Mouse (Mus musculus): ENCODE measurements around the gene Asna1. TPM values are rescaled to one million over a fixed set of nuclear protein-coding genes. Genes with fewer than 3 reads are reported as not detected.

The Asna1 gene
- polyA plus RNA-seq, 1 experiment from 2014 or later = 113 TPM

GRCm38 (mm10) chr8:85033867-85034266 is 8.8 kb upstream of the Asna1 start:
- Histone ChIP-seq H3K9ac (no peak overlapping the region), H3K27ac (replicated peaks) (no peak overlapping the region), H3K9me3 (no peaks in the 10 kb centered on the region), H3K27me3 (replicated peaks) (no peaks in the 10 kb centered on the region), H3K36me3 (peaks cover 52% of the 10 kb centered on the region), H3K4me1 (peaks cover 38% of the 10 kb centered on the region), H3K4me3 (no peak overlapping the region), H3K4me2 (peak overlapping the region; percentile 96; the same call in 1 of the 2 replicates)
- 55% methylated on average over 1 of the region's 1 CpGs for WGBS
- ATAC-seq (ENCODE audit: extremely low read depth, insufficient number of reproducible peaks, low FRiP score, low TSS enrichment) = no peak

- Histone ChIP-seq H3K9ac (no peak overlapping the region), H3K36me3 (peaks cover 52% of the 10 kb centered on the region), H3K9me3 (no peaks in the 10 kb centered on the region), H3K27me3 (replicated peaks) (no peaks in the 10 kb centered on the region), H3K4me2 (no peak overlapping the region), H3K27ac (replicated peaks) (no peak overlapping the region), H3K4me3 (no peak overlapping the region), H3K4me1 (peaks cover 41% of the 10 kb centered on the region)
- WGBS = 76% methylated on average over 4 of the region's 4 CpGs
- ATAC-seq (ENCODE audit: extremely low read depth, insufficient number of reproducible peaks, low FRiP score, low TSS enrichment) = no peak
Observed at GRCm38 (mm10) chr8:85032622-85033311, 7.7 kb upstream of the Asna1 start.

- peaks cover 39% of the 10 kb centered on the region for H3K4me1 ChIP-seq
- H3K9me3 ChIP-seq = no peaks in the 10 kb centered on the region
- H3K9ac ChIP-seq = peak overlapping the region; percentile 99; the same call in 1 of the 2 replicates
- H3K36me3 ChIP-seq = peaks cover 52% of the 10 kb centered on the region
- 88% methylated on average over 14 of the region's 14 CpGs for WGBS
- no peak overlapping the region for H3K27ac ChIP-seq (replicated peaks)
- no peak for ATAC-seq (ENCODE audit: extremely low read depth, insufficient number of reproducible peaks, low FRiP score, low TSS enrichment)
- peak overlapping the region; percentile 91 for H3K4me2 ChIP-seq
- no peaks in the 10 kb centered on the region for H3K27me3 ChIP-seq (replicated peaks)
- peak overlapping the region; percentile 85 for H3K4me3 ChIP-seq
Observed at GRCm38 (mm10) chr8:85029271-85029670, 4.2 kb upstream of the Asna1 start.

- H3K36me3 ChIP-seq = peaks cover 52% of the 10 kb centered on the region
- H3K27ac ChIP-seq (replicated peaks) = no peak overlapping the region
- H3K9me3 ChIP-seq = no peaks in the 10 kb centered on the region
- peaks cover 41% of the 10 kb centered on the region for H3K4me1 ChIP-seq
- no peak for ATAC-seq (ENCODE audit: extremely low read depth, insufficient number of reproducible peaks, low FRiP score, low TSS enrichment)
- H3K4me3 ChIP-seq = peak overlapping the region; percentile 85
- H3K27me3 ChIP-seq (replicated peaks) = no peaks in the 10 kb centered on the region
- H3K9ac ChIP-seq = peak overlapping the region; percentile 99
- 17% methylated on average over 2 of the region's 2 CpGs for WGBS
- peak overlapping the region; percentile 91 for H3K4me2 ChIP-seq
Observed at GRCm38 (mm10) chr8:85027922-85028321, 2.8 kb upstream of the Asna1 start.

- Histone ChIP-seq H3K36me3 (peaks cover 52% of the 10 kb centered on the region), H3K4me3 (peak overlapping the region; percentile 85), H3K9me3 (no peaks in the 10 kb centered on the region), H3K4me1 (peaks cover 41% of the 10 kb centered on the region), H3K27me3 (replicated peaks) (no peaks in the 10 kb centered on the region), H3K27ac (replicated peaks) (peak overlapping the region; percentile 88), H3K4me2 (peak overlapping the region; percentile 91), H3K9ac (peak overlapping the region; percentile 99)
- ATAC-seq (ENCODE audit: extremely low read depth, insufficient number of reproducible peaks, low FRiP score, low TSS enrichment) = no peak
- under 1% methylated on average over 13 of the region's 13 CpGs for WGBS
Observed at GRCm38 (mm10) chr8:85027516-85027855, 2.4 kb upstream of the Asna1 start.

GRCm38 (mm10) chr8:85026670-85027515 is 1.8 kb upstream of the Asna1 start, which contains the start of gene Trir:
Gene Trir (plus strand): TSS chr8:85026823.
- H3K27me3 ChIP-seq (replicated peaks) = no peaks in the 10 kb centered on the region
- peak within 1 kb of the TSS; percentile 91 for H3K4me2 ChIP-seq
- peak within 1 kb of the TSS; percentile 85 for H3K4me3 ChIP-seq
- ATAC-seq (ENCODE audit: extremely low read depth, insufficient number of reproducible peaks, low FRiP score, low TSS enrichment) = peak; percentile 80
- H3K4me1 ChIP-seq = peaks cover 41% of the 10 kb centered on the region
- H3K27ac ChIP-seq (replicated peaks) = peak within 1 kb of the TSS; percentile 88
- under 1% methylated on average over 71 of the region's 75 CpGs for WGBS
- H3K9ac ChIP-seq = peak within 1 kb of the TSS; percentile 99
- H3K9me3 ChIP-seq = no peaks in the 10 kb centered on the region
- peaks cover 52% of the 10 kb centered on the region for H3K36me3 ChIP-seq

- H3K27ac ChIP-seq (replicated peaks) = no peak overlapping the region
- WGBS = 85% methylated on average over 3 of the region's 3 CpGs
- no peak for ATAC-seq (ENCODE audit: extremely low read depth, insufficient number of reproducible peaks, low FRiP score, low TSS enrichment)
- 0 out of 2 replicates have a peak overlapping the region, but pooled peaks have one; percentile 92 for H3K9ac ChIP-seq
- H3K36me3 ChIP-seq = peaks cover 53% of the 10 kb centered on the region
- H3K4me2 ChIP-seq = peak overlapping the region; percentile 91
- no peaks in the 10 kb centered on the region for H3K27me3 ChIP-seq (replicated peaks)
- H3K4me1 ChIP-seq = peaks cover 33% of the 10 kb centered on the region
- H3K4me3 ChIP-seq = peak overlapping the region; percentile 85
- no peaks in the 10 kb centered on the region for H3K9me3 ChIP-seq
Observed at GRCm38 (mm10) chr8:85023846-85024245, 1.2 kb downstream of the Asna1 start.

GRCm38 (mm10) chr8:85021514-85022055 is 3.5 kb downstream of the Asna1 start:
- H3K4me3 ChIP-seq = no peak overlapping the region
- WGBS = 92% methylated on average over 3 of the region's 3 CpGs
- H3K4me2 ChIP-seq = no peak overlapping the region
- H3K27me3 ChIP-seq (replicated peaks) = no peaks in the 10 kb centered on the region
- peaks cover 21% of the 10 kb centered on the region for H3K4me1 ChIP-seq
- H3K9me3 ChIP-seq = no peaks in the 10 kb centered on the region
- H3K9ac ChIP-seq = no peak overlapping the region
- no peak for ATAC-seq (ENCODE audit: extremely low read depth, insufficient number of reproducible peaks, low FRiP score, low TSS enrichment)
- H3K36me3 ChIP-seq = peaks cover 70% of the 10 kb centered on the region
- no peak overlapping the region for H3K27ac ChIP-seq (replicated peaks)

GRCm38 (mm10) chr8:85017209-85017608 is 7.9 kb downstream of the Asna1 start:
- H3K4me3 ChIP-seq = no peak overlapping the region
- WGBS = 51% methylated on average over 5 of the region's 5 CpGs
- peaks cover 37% of the 10 kb centered on the region for H3K27me3 ChIP-seq (replicated peaks)
- peaks cover 51% of the 10 kb centered on the region for H3K36me3 ChIP-seq
- ATAC-seq (ENCODE audit: extremely low read depth, insufficient number of reproducible peaks, low FRiP score, low TSS enrichment) = no peak
- H3K9me3 ChIP-seq = no peaks in the 10 kb centered on the region
- H3K4me1 ChIP-seq = no peaks in the 10 kb centered on the region
- no peak overlapping the region for H3K4me2 ChIP-seq
- H3K9ac ChIP-seq = no peak overlapping the region
- H3K27ac ChIP-seq (replicated peaks) = no peak overlapping the region

- no peak for ATAC-seq (ENCODE audit: extremely low read depth, insufficient number of reproducible peaks, low FRiP score, low TSS enrichment)
- H3K36me3 ChIP-seq = peaks cover 46% of the 10 kb centered on the region
- no peak overlapping the region for H3K9ac ChIP-seq
- H3K4me2 ChIP-seq = no peak overlapping the region
- 66% methylated on average over 10 of the region's 10 CpGs for WGBS
- H3K27me3 ChIP-seq (replicated peaks) = peaks cover 41% of the 10 kb centered on the region
- H3K9me3 ChIP-seq = no peaks in the 10 kb centered on the region
- no peak overlapping the region for H3K27ac ChIP-seq (replicated peaks)
- H3K4me1 ChIP-seq = no peaks in the 10 kb centered on the region
- H3K4me3 ChIP-seq = no peak overlapping the region
Observed at GRCm38 (mm10) chr8:85016724-85017123, 8.4 kb downstream of the Asna1 start.

- 47% methylated on average over 2 of the region's 2 CpGs for WGBS
- H3K4me1 ChIP-seq = no peaks in the 10 kb centered on the region
- peaks cover 64% of the 10 kb centered on the region for H3K27me3 ChIP-seq (replicated peaks)
- peak within 1 kb of the TSS; percentile 60 for H3K9ac ChIP-seq
- H3K27ac ChIP-seq (replicated peaks) = no peak within 1 kb of the TSS
- peak within 1 kb of the TSS; percentile 70 for H3K4me2 ChIP-seq
- H3K9me3 ChIP-seq = no peaks in the 10 kb centered on the region
- no peak for ATAC-seq (ENCODE audit: extremely low read depth, insufficient number of reproducible peaks, low FRiP score, low TSS enrichment)
- H3K4me3 ChIP-seq = peak within 1 kb of the TSS; percentile 42
- H3K36me3 ChIP-seq = peaks cover 23% of the 10 kb centered on the region
Observed at GRCm38 (mm10) chr8:85014431-85014830, 10.7 kb downstream of the Asna1 start, which contains the start of gene Best2. Gene Best2 (minus strand): TSS chr8:85014531.
